10 mouse cellular contexts compared by ENCODE assay signal in genomic region chr2:25170326-25171100, GRCm38 (mm10). TPM values are rescaled to one million over a fixed set of nuclear protein-coding genes. Genes with fewer than 3 reads are reported as not detected.
A peak's percentile ranks its signal among the peaks of the same experiment; 100 is the strongest.
DNase-seq lines count a peak whose midpoint lies in the region; ATAC-seq and TF ChIP-seq lines count a peak whose summit lies in the region.
"Had no signal": no experiment of that assay in that cellular context is flagged by ENCODE, and none has a peak within 500 bp of the region (broad histone marks: within the 10 kb centered on the region; RNA-seq: fewer than 3 reads in every experiment).

No protein-coding gene starts in this region.

- TF ChIP-seq CTCF in gastrocnemius, adult 2 months (IDR thresholded peaks at IDR 0.05) = no peak

- peaks cover 23% of the 10 kb centered on the region for H3K4me1 ChIP-seq in lung, embryonic 16.5 days (replicated peaks; ENCODE audit: control insufficient read depth, insufficient read depth, low read length)

- H3K4me3 ChIP-seq in gastrocnemius, adult 2 months = no peak overlapping the region
- no peak overlapping the region for H3K4me3 ChIP-seq in lung, embryonic 16.5 days (ENCODE audit: low read length)

- no peaks in the 10 kb centered on the region for H3K27me3 ChIP-seq in lung, embryonic 16.5 days (ENCODE audit: control insufficient read depth, insufficient read depth, low read depth, low read length)

- peak overlapping the region; percentile 51 for H3K27ac ChIP-seq in gastrocnemius, adult 2 months
- H3K27ac ChIP-seq in lung, embryonic 16.5 days (ENCODE audit: low read length) = peak overlapping the region; percentile 43; the same call in 1 of the 2 replicates

- 52% methylated on average over 10 of the region's 10 CpGs for WGBS in lung, embryonic 16.5 days

- H3K9ac ChIP-seq in lung, embryonic 16.5 days (ENCODE audit: low read length) = no peak overlapping the region

- no peaks in the 10 kb centered on the region for H3K36me3 ChIP-seq in lung, embryonic 16.5 days (ENCODE audit: control insufficient read depth, insufficient read depth, low read length)

- no peak overlapping the region for H3K4me2 ChIP-seq in lung, embryonic 16.5 days (ENCODE audit: low read depth, low read length)

- ATAC-seq in lung, embryonic 16.5 days (ENCODE audit: low read depth) = no peak
- peak; percentile 22; the same call in 1 of the 2 replicates for ATAC-seq in common myeloid progenitor, adult 5-6 weeks (replicated peaks; ENCODE audit: low read depth, poor library complexity, severe bottlenecking)

- peak; percentile 18 for DNase-seq in gastrocnemius, adult 2 months
- no peak for DNase-seq in gastrocnemius, adult 18-20 months (ENCODE audit: low spot score)
- no peak for DNase-seq in lung, postnatal 10 days
- peak; percentile 53 for DNase-seq in naive thymus-derived CD4-positive, alpha-beta T cell, adult 2 months (ENCODE audit: low read depth)
- DNase-seq in right cerebral cortex, postnatal 14 days = no peak
- no peak for DNase-seq in thymus, postnatal 0 days (ENCODE audit: low spot score)

- H3K9me3 ChIP-seq in lung, embryonic 16.5 days (ENCODE audit: control insufficient read depth, low read length) = no peaks in the 10 kb centered on the region

- intact Hi-C loops in gastrocnemius, adult 2 months (cut with DNase I) = no loop called here

RNA-seq across cellular contexts. Expression of gene Nrarp, which starts 10.0 kb away (rescaled TPM):
- total RNA-seq in gastrocnemius, adult 2 months (2021) = 1 to 10 TPM; 4.0 to 5.2 TPM
- 1 to 10 TPM; 3.4 to 8.6 TPM for total RNA-seq in gastrocnemius, adult 18-20 months (2021)
- 9.8 and 10.0 TPM in 2 replicates for polyA plus RNA-seq in lung, embryonic 16.5 days (2015; fragmentation: Nextera tagmentation; extraction: Ambion mirVana)
- 0.39 and 2.2 TPM in 2 replicates for total RNA-seq in common myeloid progenitor, adult 5-6 weeks (2017)
- 9.5 TPM in 2 replicates for polyA plus RNA-seq in thymus, postnatal 0 days (2015; fragmentation: Nextera tagmentation; extraction: Ambion mirVana)

RNA-seq across cellular contexts. Expression of gene Tor4a, which starts 26.2 kb away (rescaled TPM):
- total RNA-seq in gastrocnemius, adult 2 months (2021) = 1 to 10 TPM in 1 of 2 experiments, under 1 TPM in 1; 0.59 to 1.0 TPM
- total RNA-seq in gastrocnemius, adult 18-20 months (2021) = 1 to 10 TPM in 1 of 2 experiments, under 1 TPM in 1; 0.84 to 1.2 TPM
- polyA plus RNA-seq in lung, embryonic 16.5 days (2015; fragmentation: Nextera tagmentation; extraction: Ambion mirVana) = 10.0 and 12.5 TPM in 2 replicates
- 15.7 and 18.1 TPM in 2 replicates for total RNA-seq in common myeloid progenitor, adult 5-6 weeks (2017)
- polyA plus RNA-seq in thymus, postnatal 0 days (2015; fragmentation: Nextera tagmentation; extraction: Ambion mirVana) = 23.5 and 25.6 TPM in 2 replicates

RNA-seq across cellular contexts. Expression of gene Nelfb, which starts 40.8 kb away (rescaled TPM):
- 10 to 100 TPM; 22.3 to 23.1 TPM for total RNA-seq in gastrocnemius, adult 2 months (2021)
- total RNA-seq in gastrocnemius, adult 18-20 months (2021) = 10 to 100 TPM; 18.8 to 21.3 TPM
- polyA plus RNA-seq in lung, embryonic 16.5 days (2015; fragmentation: Nextera tagmentation; extraction: Ambion mirVana) = 112 and 113 TPM in 2 replicates
- 28.8 and 47.4 TPM in 2 replicates for total RNA-seq in common myeloid progenitor, adult 5-6 weeks (2017)
- 73.3 and 78.1 TPM in 2 replicates for polyA plus RNA-seq in thymus, postnatal 0 days (2015; fragmentation: Nextera tagmentation; extraction: Ambion mirVana)

RNA-seq across cellular contexts. Expression of gene Stpg3, which starts 43.9 kb away (rescaled TPM):
- not detected for total RNA-seq in gastrocnemius, adult 2 months (2021)
- total RNA-seq in gastrocnemius, adult 18-20 months (2021) = not detected
- 0.15 TPM in 1 of 2 replicates, not detected in the other for polyA plus RNA-seq in lung, embryonic 16.5 days (2015; fragmentation: Nextera tagmentation; extraction: Ambion mirVana)
- not detected in 2 replicates for total RNA-seq in common myeloid progenitor, adult 5-6 weeks (2017)
- 0.14 TPM in 1 of 2 replicates, not detected in the other for polyA plus RNA-seq in thymus, postnatal 0 days (2015; fragmentation: Nextera tagmentation; extraction: Ambion mirVana)
- polyA plus RNA-seq: heart, postnatal 0 days had no signal

RNA-seq across cellular contexts. Expression of gene Fam166a, which starts 48.0 kb away (rescaled TPM):
- not detected for total RNA-seq in gastrocnemius, adult 2 months (2021)
- total RNA-seq in gastrocnemius, adult 18-20 months (2021) = not detected
- 0.68 TPM in 1 of 2 replicates, not detected in the other for polyA plus RNA-seq in lung, embryonic 16.5 days (2015; fragmentation: Nextera tagmentation; extraction: Ambion mirVana)
- not detected in 2 replicates for total RNA-seq in common myeloid progenitor, adult 5-6 weeks (2017)
- 0.34 TPM in 1 of 2 replicates, not detected in the other for polyA plus RNA-seq in thymus, postnatal 0 days (2015; fragmentation: Nextera tagmentation; extraction: Ambion mirVana)
- polyA plus RNA-seq: heart, postnatal 0 days; limb, embryonic 11.5 days had no signal

Comparison
In these comparisons a context has a peak if more than half of its experiments do, and no peak if none do; other contexts are left out.
1. DNase-seq: peak in gastrocnemius, adult 2 months (single experiment) and naive thymus-derived CD4-positive, alpha-beta T cell, adult 2 months (single experiment); none in gastrocnemius, adult 18-20 months (single experiment), lung, postnatal 10 days (single experiment), right cerebral cortex, postnatal 14 days (single experiment) and thymus, postnatal 0 days (single experiment).